Mouse (Mus musculus) embryo, embryonic 11.5 days (tissue): ENCODE results near the gene Slc7a11.

ENCODE experiments used
- DNase-seq: peaks from one replicate; pipeline ENCODE4 v3.0.0-alpha.2; 2012; ENCODE audit warnings: low read depth, low spot score

Slc7a11 gene

DNA sequence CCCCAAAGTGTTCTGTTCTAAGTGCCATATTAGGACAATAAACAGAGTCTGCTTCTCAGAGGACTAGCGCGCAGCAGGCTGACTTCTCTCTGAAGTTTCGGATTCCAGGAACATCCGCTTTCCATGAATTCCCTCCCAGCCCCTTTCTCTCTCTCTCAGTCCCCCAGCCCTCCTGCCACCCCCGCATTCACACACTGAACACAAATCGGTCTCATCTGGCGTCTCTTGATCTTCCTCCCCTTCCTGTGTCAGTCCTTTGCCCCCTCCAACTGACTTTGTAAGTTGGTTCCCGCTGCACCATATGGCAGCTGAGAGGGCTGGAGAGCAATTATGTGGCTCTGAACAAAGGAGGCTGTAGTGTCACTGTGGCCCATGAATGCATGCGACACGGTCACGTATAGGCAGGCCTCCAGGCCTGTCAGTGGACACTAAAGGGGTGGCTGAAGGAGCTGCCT, 577.3 kb downstream of the Slc7a11 start:
- DNase-seq = peak; percentile 48

DNA sequence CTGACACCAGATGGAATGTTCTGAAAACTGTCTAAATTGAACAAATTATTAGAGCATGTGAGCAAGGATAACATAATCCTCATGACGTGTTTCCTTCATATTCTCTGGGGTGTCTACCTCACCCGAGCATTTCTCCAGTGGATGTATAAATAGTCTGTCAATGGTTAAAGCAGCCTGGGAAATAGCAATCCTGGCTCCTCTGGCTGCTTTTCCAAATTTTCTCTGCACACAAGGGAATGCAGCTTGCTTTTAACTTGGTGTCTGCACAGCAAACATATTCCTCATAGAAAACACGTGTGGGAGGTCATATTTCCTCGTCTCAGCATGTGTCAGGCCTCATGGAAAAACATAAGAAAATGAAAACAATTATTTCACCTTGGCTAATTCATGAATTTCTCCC, 586.6 kb downstream of the Slc7a11 start:
- no peak for DNase-seq

DNA sequence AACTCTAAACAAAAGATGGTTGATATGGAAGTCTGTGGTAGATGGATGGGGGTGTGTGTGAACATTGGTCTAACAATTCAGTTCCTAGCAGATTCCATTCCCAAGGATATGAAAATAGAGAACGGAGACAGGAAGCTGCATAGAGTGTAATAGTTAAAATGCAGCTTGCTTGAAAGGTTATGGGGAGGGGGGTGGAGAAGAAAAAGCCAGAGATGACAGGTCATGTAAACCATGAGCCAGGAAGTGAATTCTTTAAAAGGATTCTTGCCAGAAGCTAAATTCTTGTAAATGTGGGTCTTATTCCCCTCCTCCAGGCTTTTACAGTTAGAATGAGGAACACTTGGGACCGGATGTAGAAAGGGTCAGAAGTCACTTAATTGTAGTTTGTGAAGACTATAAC, 589.1 kb downstream of the Slc7a11 start:
- DNase-seq = no peak

GRCm38 (mm10) chr3:49842971-49843370, 600.4 kb downstream of the Slc7a11 start:
- no peak for DNase-seq
